Mouse (Mus musculus): Measurements from ENCODE around the gene Reg3a. TPM values are rescaled to one million over a fixed set of nuclear protein-coding genes. Genes with fewer than 3 reads are reported as not detected.
"Not testable (repeated sequence)": the region's sequence is repeated elsewhere in the genome, so short reads cannot be mapped to it uniquely, and the experiment has no call there.

The Reg3a gene
- total and polyA plus RNA-seq, 3 experiments = not detected

GRCm38 (mm10) chr6:78395323-78395722 lies 14.8 kb downstream of the Reg3a start, which contains the start of gene Reg2:
Reg2 (plus strand) TSS chr6:78395623.
- not testable (repeated sequence) for H3K4me1 ChIP-seq (ENCODE audit: control insufficient read depth in 1 of 2, insufficient read depth in 2 of 2, low read length in 2 of 2); H3K9ac ChIP-seq (ENCODE audit: control insufficient read depth, low read depth, low read length, poor library complexity, severe bottlenecking); H3K9me3 ChIP-seq (replicated peaks; ENCODE audit: insufficient read depth, low read length); DNase-seq (ENCODE audit: low read depth, low spot score); H3K79me2 ChIP-seq (ENCODE audit: control insufficient read depth, insufficient read depth, low read length, poor library complexity); H3K27me3 ChIP-seq (ENCODE audit: control insufficient read depth in 1 of 2, insufficient read depth in 2 of 2, low read length in 2 of 2); H3K27ac ChIP-seq (ENCODE audit: control insufficient read depth, low read depth, low read length); H3K36me3 ChIP-seq (ENCODE audit: control insufficient read depth in 1 of 2, insufficient read depth in 2 of 2, low read length in 2 of 2); H3K4me3 ChIP-seq (ENCODE audit: control insufficient read depth in 1 of 2, insufficient read depth in 1 of 2, low read depth in 2 of 2, low read length in 2 of 2)

DNA sequence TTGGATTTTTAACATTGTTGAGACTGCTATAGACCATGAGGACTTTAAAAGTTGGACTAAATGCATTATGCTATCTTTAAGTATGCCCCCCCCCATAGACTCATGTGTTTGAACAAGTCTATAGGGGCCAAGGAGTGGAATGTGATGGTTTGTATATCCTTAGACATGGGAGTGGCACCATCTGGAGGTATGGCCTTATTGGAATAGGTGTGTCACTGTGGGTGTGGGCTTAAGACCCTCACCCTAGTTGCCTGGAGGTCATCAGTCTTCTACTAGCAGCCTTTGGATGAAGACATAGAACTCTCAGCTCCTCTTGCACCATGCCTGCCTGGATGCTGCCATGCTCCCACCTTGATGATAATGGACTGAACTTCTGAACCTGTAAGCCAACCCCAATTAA lies 41.9 kb downstream of the Reg3a start, which contains the start of gene Reg1:
Reg1 (plus strand) TSS at position 301 of the 400 bp plus-strand sequence.
- not testable (repeated sequence) for H3K4me1 ChIP-seq (ENCODE audit: control insufficient read depth in 1 of 2, insufficient read depth in 2 of 2, low read length in 2 of 2); H3K79me2 ChIP-seq (ENCODE audit: control insufficient read depth, insufficient read depth, low read length, poor library complexity); H3K4me3 ChIP-seq (ENCODE audit: control insufficient read depth in 1 of 2, insufficient read depth in 1 of 2, low read depth in 2 of 2, low read length in 2 of 2); H3K9ac ChIP-seq (ENCODE audit: control insufficient read depth, low read depth, low read length, poor library complexity, severe bottlenecking); DNase-seq (ENCODE audit: low read depth, low spot score); H3K36me3 ChIP-seq (ENCODE audit: control insufficient read depth in 1 of 2, insufficient read depth in 2 of 2, low read length in 2 of 2); H3K27ac ChIP-seq (ENCODE audit: control insufficient read depth, low read depth, low read length); H3K9me3 ChIP-seq (replicated peaks; ENCODE audit: insufficient read depth, low read length); H3K27me3 ChIP-seq (ENCODE audit: control insufficient read depth in 1 of 2, insufficient read depth in 2 of 2, low read length in 2 of 2)

GRCm38 (mm10) chr6:78425497-78425896 lies 45.0 kb downstream of the Reg3a start:
- no peaks in the 10 kb centered on the region for H3K36me3 ChIP-seq (ENCODE audit: control insufficient read depth in 1 of 2, insufficient read depth in 2 of 2, low read length in 2 of 2)
- H3K27ac ChIP-seq (ENCODE audit: control insufficient read depth, low read depth, low read length) = no peak overlapping the region
- H3K4me1 ChIP-seq (ENCODE audit: control insufficient read depth in 1 of 2, insufficient read depth in 2 of 2, low read length in 2 of 2) = no peaks in the 10 kb centered on the region
- no peak for DNase-seq (ENCODE audit: low read depth, low spot score)
- H3K79me2 ChIP-seq (ENCODE audit: control insufficient read depth, insufficient read depth, low read length, poor library complexity) = no peaks in the 10 kb centered on the region
- no peak overlapping the region for H3K9ac ChIP-seq (ENCODE audit: control insufficient read depth, low read depth, low read length, poor library complexity, severe bottlenecking)
- no peaks in the 10 kb centered on the region for H3K27me3 ChIP-seq (ENCODE audit: control insufficient read depth in 1 of 2, insufficient read depth in 2 of 2, low read length in 2 of 2)
- TF ChIP-seq RCOR1 (IDR thresholded peaks at IDR 0.05; ENCODE audit: low read depth, low read length) = no peak
- no peak for TF ChIP-seq USF2 (IDR thresholded peaks at IDR 0.05; ENCODE audit: borderline replicate concordance in 1 of 2, insufficient read depth in 1 of 2, low read depth in 1 of 2, low read length in 2 of 2)
- TF ChIP-seq NELFE (IDR thresholded peaks at IDR 0.05; ENCODE audit: low read depth, low read length) = no peak
- no peak for TF ChIP-seq ZKSCAN1 (IDR thresholded peaks at IDR 0.05; ENCODE audit: low read depth, low read length)
- TF ChIP-seq MAX (IDR thresholded peaks at IDR 0.05; ENCODE audit: low read length) = no peak
- TF ChIP-seq CTCF (IDR thresholded peaks at IDR 0.05 in 2 of 3, conservative IDR thresholded peaks at IDR 0.05 in 1 of 3; ENCODE audit: control insufficient read depth in 1 of 3, insufficient read depth in 1 of 3, low read depth in 2 of 3, low read length in 3 of 3, poor library complexity in 1 of 3, severe bottlenecking in 1 of 3) = no peak
- no peak for TF ChIP-seq MXI1 (IDR thresholded peaks at IDR 0.05; ENCODE audit: low read depth, low read length)
- TF ChIP-seq TAL1 (IDR thresholded peaks at IDR 0.05; ENCODE audit: low read length) = no peak
- no peak for TF ChIP-seq ELF1 (IDR thresholded peaks at IDR 0.05; ENCODE audit: low read depth, low read length)
- no peak for TF ChIP-seq ZNF384 (IDR thresholded peaks at IDR 0.05; ENCODE audit: low read depth, low read length)
- no peak for TF ChIP-seq POLR2A (IDR thresholded peaks at IDR 0.05; ENCODE audit: control insufficient read depth in 1 of 2, insufficient read depth in 1 of 2, low read depth in 1 of 2, low read length in 2 of 2, poor library complexity in 1 of 2)
- no peak for TF ChIP-seq JUND (IDR thresholded peaks at IDR 0.05; ENCODE audit: low read depth, low read length)
- no peak for TF ChIP-seq ZMIZ1 (IDR thresholded peaks at IDR 0.05; ENCODE audit: low read depth, low read length)
- TF ChIP-seq MEF2A (IDR thresholded peaks at IDR 0.05; ENCODE audit: extremely low read depth, insufficient replicate concordance, low read depth, low read length, poor library complexity, severe bottlenecking) = no peak
- no peak for TF ChIP-seq SIN3A (IDR thresholded peaks at IDR 0.05; ENCODE audit: low read length)
- TF ChIP-seq SMC3 (IDR thresholded peaks at IDR 0.05; ENCODE audit: low read depth, low read length) = no peak
- no peaks in the 10 kb centered on the region for H3K9me3 ChIP-seq (replicated peaks; ENCODE audit: insufficient read depth, low read length)
- no peak overlapping the region for H3K4me3 ChIP-seq (ENCODE audit: control insufficient read depth in 1 of 2, insufficient read depth in 1 of 2, low read depth in 2 of 2, low read length in 2 of 2)

Other genes starting within 250 kb of the Reg3a start
- not detected in 2 replicates for gene Reg3b, start 10.1 kb upstream of the Reg3a start, total RNA-seq (2012; rRNA removed)
- not detected for gene Reg3b, start 10.1 kb upstream of the Reg3a start, polyA plus RNA-seq (2012; ENCODE audit: insufficient read depth in 1 of 2, insufficient read length in 2 of 2, low read depth in 1 of 2, low replicate concordance in 2 of 2, missing spikeins in 1 of 2)
- not detected in 2 replicates for gene Reg3d, start 1.8 kb upstream of the Reg3a start, total RNA-seq (2012; rRNA removed)
- gene Reg3d, start 1.8 kb upstream of the Reg3a start, polyA plus RNA-seq (2012; ENCODE audit: insufficient read depth in 1 of 2, insufficient read length in 2 of 2, low read depth in 1 of 2, low replicate concordance in 2 of 2, missing spikeins in 1 of 2) = not detected
- not detected in 2 replicates for gene Reg2, start 14.9 kb downstream of the Reg3a start, total RNA-seq (2012; rRNA removed)
- not detected for gene Reg2, start 14.9 kb downstream of the Reg3a start, polyA plus RNA-seq (2012; ENCODE audit: insufficient read depth in 1 of 2, insufficient read length in 2 of 2, low read depth in 1 of 2, low replicate concordance in 2 of 2, missing spikeins in 1 of 2)
- not detected in 2 replicates for gene Reg1, start 42.0 kb downstream of the Reg3a start, total RNA-seq (2012; rRNA removed)
- not detected for gene Reg1, start 42.0 kb downstream of the Reg3a start, polyA plus RNA-seq (2012; ENCODE audit: insufficient read depth in 1 of 2, insufficient read length in 2 of 2, low read depth in 1 of 2, low replicate concordance in 2 of 2, missing spikeins in 1 of 2)
- gene Reg3g, start 88.2 kb downstream of the Reg3a start, total RNA-seq (2012; rRNA removed) = not detected in 2 replicates
- gene Reg3g, start 88.2 kb downstream of the Reg3a start, polyA plus RNA-seq (2012; ENCODE audit: insufficient read depth in 1 of 2, insufficient read length in 2 of 2, low read depth in 1 of 2, low replicate concordance in 2 of 2, missing spikeins in 1 of 2) = not detected